Mouse (Mus musculus): ENCODE results near the gene Gm11939. TPM values are rescaled to one million over a fixed set of nuclear protein-coding genes. Genes with fewer than 3 reads are reported as not detected.

The Gm11939 gene
- polyA plus RNA-seq, 1 experiment, result not detected

- H3K4me1 ChIP-seq (ENCODE audit: control insufficient read depth, insufficient read depth, low read length), result peaks cover 4% of the 10 kb centered on the region; the same call in 1 of the 2 replicates
- no peak for TF ChIP-seq POLR2A (IDR thresholded peaks at IDR 0.05; ENCODE audit: insufficient read depth, low read depth, low read length)
- TF ChIP-seq CTCF (IDR thresholded peaks at IDR 0.05; ENCODE audit: insufficient read depth, low read depth, low read length), result no peak
- H3K4me3 ChIP-seq (ENCODE audit: insufficient read depth, low read depth, low read length), result no peak overlapping the region
- 22% methylated on average over 4 of the region's 4 CpGs for WGBS
- H3K27ac ChIP-seq (ENCODE audit: insufficient read depth, low read depth, low read length), result no peak overlapping the region
Observed at GRCm38 (mm10) chr11:99573164-99573563, 13.9 kb upstream of the Gm11939 start.

- H3K4me1 ChIP-seq (ENCODE audit: control insufficient read depth, insufficient read depth, low read length), result no peaks in the 10 kb centered on the region
- no peak within 1 kb of the TSS for H3K4me3 ChIP-seq (ENCODE audit: insufficient read depth, low read depth, low read length)
- H3K27ac ChIP-seq (ENCODE audit: insufficient read depth, low read depth, low read length), result no peak within 1 kb of the TSS
- TF ChIP-seq CTCF (IDR thresholded peaks at IDR 0.05; ENCODE audit: insufficient read depth, low read depth, low read length) (no peak), POLR2A (IDR thresholded peaks at IDR 0.05; ENCODE audit: insufficient read depth, low read depth, low read length) (no peak)
- 93% methylated on average over 7 of the region's 7 CpGs for WGBS
Observed at GRCm38 (mm10) chr11:99566530-99566929, 7.3 kb upstream of the Gm11939 start, which contains the start of gene Krtap3-1. Gene Krtap3-1, minus strand, starts transcription at chr11:99566630.

- Histone ChIP-seq H3K4me3 (ENCODE audit: insufficient read depth, low read depth, low read length) (no peak overlapping the region), H3K27ac (ENCODE audit: insufficient read depth, low read depth, low read length) (no peak overlapping the region), H3K4me1 (ENCODE audit: control insufficient read depth, insufficient read depth, low read length) (no peaks in the 10 kb centered on the region)
- no peak for TF ChIP-seq CTCF (IDR thresholded peaks at IDR 0.05; ENCODE audit: insufficient read depth, low read depth, low read length)
- WGBS, result 78% methylated on average over 6 of the region's 6 CpGs
Observed at GRCm38 (mm10) chr11:99562580-99562979, 3.3 kb upstream of the Gm11939 start.

- 93% methylated on average over 3 of the region's 3 CpGs for WGBS
- no peaks in the 10 kb centered on the region for H3K4me1 ChIP-seq (ENCODE audit: control insufficient read depth, insufficient read depth, low read length)
- TF ChIP-seq POLR2A (IDR thresholded peaks at IDR 0.05; ENCODE audit: insufficient read depth, low read depth, low read length) (no peak), CTCF (IDR thresholded peaks at IDR 0.05; ENCODE audit: insufficient read depth, low read depth, low read length) (no peak)
- no peak overlapping the region for H3K27ac ChIP-seq (ENCODE audit: insufficient read depth, low read depth, low read length)
- H3K4me3 ChIP-seq (ENCODE audit: insufficient read depth, low read depth, low read length), result no peak overlapping the region
Observed at GRCm38 (mm10) chr11:99557976-99558745, 1.1 kb downstream of the Gm11939 start.

GRCm38 (mm10) chr11:99556753-99557152 lies 2.5 kb downstream of the Gm11939 start, which contains the start of gene Krtap3-2:
Gene Krtap3-2, minus strand, starts transcription at chr11:99556853.
- no peak for TF ChIP-seq POLR2A (IDR thresholded peaks at IDR 0.05; ENCODE audit: insufficient read depth, low read depth, low read length)
- no peak for TF ChIP-seq CTCF (IDR thresholded peaks at IDR 0.05; ENCODE audit: insufficient read depth, low read depth, low read length)
- Histone ChIP-seq H3K4me1 (ENCODE audit: control insufficient read depth, insufficient read depth, low read length) (no peaks in the 10 kb centered on the region), H3K4me3 (ENCODE audit: insufficient read depth, low read depth, low read length) (no peak within 1 kb of the TSS), H3K27ac (ENCODE audit: insufficient read depth, low read depth, low read length) (no peak within 1 kb of the TSS)
- 80% methylated on average over 2 of the region's 2 CpGs for WGBS

- 88% methylated on average over 2 of the region's 2 CpGs for whole genome bisulfite sequencing
- Histone ChIP-seq H3K27ac (ENCODE audit: insufficient read depth, low read depth, low read length) (no peak overlapping the region), H3K4me1 (ENCODE audit: control insufficient read depth, insufficient read depth, low read length) (no peaks in the 10 kb centered on the region), H3K4me3 (ENCODE audit: insufficient read depth, low read depth, low read length) (no peak overlapping the region)
- TF ChIP-seq POLR2A (IDR thresholded peaks at IDR 0.05; ENCODE audit: insufficient read depth, low read depth, low read length) (no peak), CTCF (IDR thresholded peaks at IDR 0.05; ENCODE audit: insufficient read depth, low read depth, low read length) (no peak)
Observed at GRCm38 (mm10) chr11:99556195-99556594, 3.1 kb downstream of the Gm11939 start.

- H3K27ac ChIP-seq (ENCODE audit: insufficient read depth, low read depth, low read length), result no peak within 1 kb of the TSS
- TF ChIP-seq POLR2A (IDR thresholded peaks at IDR 0.05; ENCODE audit: insufficient read depth, low read depth, low read length), result no peak
- no peak for TF ChIP-seq CTCF (IDR thresholded peaks at IDR 0.05; ENCODE audit: insufficient read depth, low read depth, low read length)
- H3K4me1 ChIP-seq (ENCODE audit: control insufficient read depth, insufficient read depth, low read length), result no peaks in the 10 kb centered on the region
- 45% methylated on average over 4 of the region's 4 CpGs for WGBS
- no peak within 1 kb of the TSS for H3K4me3 ChIP-seq (ENCODE audit: insufficient read depth, low read depth, low read length)
Observed at GRCm38 (mm10) chr11:99550765-99551164, 8.5 kb downstream of the Gm11939 start, which contains the start of gene Krtap3-3. Gene Krtap3-3, minus strand, starts transcription at chr11:99550865.

- TF ChIP-seq CTCF (IDR thresholded peaks at IDR 0.05; ENCODE audit: insufficient read depth, low read depth, low read length) (no peak), POLR2A (IDR thresholded peaks at IDR 0.05; ENCODE audit: insufficient read depth, low read depth, low read length) (no peak)
- Histone ChIP-seq H3K27ac (ENCODE audit: insufficient read depth, low read depth, low read length) (no peak overlapping the region), H3K4me3 (ENCODE audit: insufficient read depth, low read depth, low read length) (no peak overlapping the region), H3K4me1 (ENCODE audit: control insufficient read depth, insufficient read depth, low read length) (no peaks in the 10 kb centered on the region)
Observed at GRCm38 (mm10) chr11:99547892-99548291, 11.4 kb downstream of the Gm11939 start.

- WGBS, result 26% methylated on average over 9 of the region's 9 CpGs
- peaks cover 5% of the 10 kb centered on the region for H3K4me1 ChIP-seq (ENCODE audit: control insufficient read depth, insufficient read depth, low read length)
- TF ChIP-seq POLR2A (IDR thresholded peaks at IDR 0.05; ENCODE audit: insufficient read depth, low read depth, low read length) (no peak), CTCF (IDR thresholded peaks at IDR 0.05; ENCODE audit: insufficient read depth, low read depth, low read length) (no peak)
- no peak overlapping the region for H3K4me3 ChIP-seq (ENCODE audit: insufficient read depth, low read depth, low read length)
- H3K27ac ChIP-seq (ENCODE audit: insufficient read depth, low read depth, low read length), result no peak overlapping the region
Observed at GRCm38 (mm10) chr11:99539721-99540120, 19.5 kb downstream of the Gm11939 start.
